Mouse (Mus musculus) limb, embryonic 12.5 days (tissue): ENCODE measurements at regions not wholly inside any gene's neighbourhood (a gene's known extent, or its start where the extent isn't known, plus 50 kb on each side); places are given as distances from the start of the nearest gene placed in this dataset.

Experiments
- ATAC-seq: fragments of 200-750 bp; cut with Nextera tagmentation; 2 replicates; pipeline ENCODE4 v1.8.0; 2017; ENCODE audit warnings: low read depth, moderate TSS enrichment; ENCODE audit not compliant: insufficient number of reproducible peaks, insufficient read depth, low FRiP score, low TSS enrichment
- H3K27ac ChIP-seq: fragments of 300-500 bp; sonication (generic); 2 replicates; pipeline ENCODE4 v1.5.1; 2016; ENCODE audit warnings: mild to moderate bottlenecking, moderate library complexity
- H3K27me3 ChIP-seq: fragments of 300-500 bp; sonication (generic); 2 replicates; pipeline ENCODE4 v1.6.1; 2016; ENCODE audit warnings: mild to moderate bottlenecking, moderate library complexity
- H3K36me3 ChIP-seq: fragments of 300-500 bp; sonication (generic); 2 replicates; pipeline ENCODE4 v1.6.1; 2016; ENCODE audit warnings: mild to moderate bottlenecking, moderate library complexity
- H3K4me1 ChIP-seq: fragments of 300-500 bp; sonication (generic); replicated peaks from 2 replicates; pipeline ENCODE4 v1.6.1; 2016
- H3K4me2 ChIP-seq: fragments of 300-500 bp; sonication (generic); 2 replicates; pipeline ENCODE4 v1.6.1; 2016; ENCODE audit warnings: mild to moderate bottlenecking, moderate library complexity
- H3K4me3 ChIP-seq: fragments of 300-500 bp; sonication (generic); replicated peaks from 2 replicates; pipeline ENCODE4 v1.5.1; 2016; ENCODE audit warnings: mild to moderate bottlenecking
- H3K9ac ChIP-seq: fragments of 300-500 bp; sonication (generic); replicated peaks from 2 replicates; pipeline ENCODE4 v1.6.1; 2016; ENCODE audit warnings: mild to moderate bottlenecking, moderate library complexity
- H3K9me3 ChIP-seq: fragments of 300-500 bp; sonication (generic); 2 replicates; pipeline ENCODE4 v1.6.1; 2016; ENCODE audit warnings: mild to moderate bottlenecking, moderate library complexity
- WGBS: fragments of 180-500 bp; shearing (Covaris S2); methylation state at CpG from one replicate; pipeline ENCODE4 v1.1.7; 2016; 5-methylcytosine and 5-hydroxymethylcytosine counted together

GRCm38 (mm10) chr1:143074999-143075398 lies 565.5 kb upstream of the B3galt2 start:
- no peaks in the 10 kb centered on the region for H3K9me3 ChIP-seq
- H3K9ac ChIP-seq, result no peak overlapping the region
- no peak overlapping the region for H3K4me2 ChIP-seq
- ATAC-seq, result no peak
- H3K4me3 ChIP-seq, result no peak overlapping the region
- no peaks in the 10 kb centered on the region for H3K27me3 ChIP-seq
- no peaks in the 10 kb centered on the region for H3K36me3 ChIP-seq
- no peak overlapping the region for H3K27ac ChIP-seq
- WGBS, result 78% methylated on average over 4 of the region's 4 CpGs
- no peaks in the 10 kb centered on the region for H3K4me1 ChIP-seq

- no peak overlapping the region for H3K9ac ChIP-seq
- H3K4me3 ChIP-seq, result no peak overlapping the region
- ATAC-seq, result no peak
- no peaks in the 10 kb centered on the region for H3K4me1 ChIP-seq
- H3K36me3 ChIP-seq, result no peaks in the 10 kb centered on the region
- 93% methylated on average over 2 of the region's 2 CpGs for WGBS
- H3K4me2 ChIP-seq, result no peak overlapping the region
- H3K27ac ChIP-seq, result no peak overlapping the region
- no peaks in the 10 kb centered on the region for H3K27me3 ChIP-seq
- H3K9me3 ChIP-seq, result no peaks in the 10 kb centered on the region
Observed at GRCm38 (mm10) chr1:143080441-143080840, 560.0 kb upstream of the B3galt2 start.

GRCm38 (mm10) chr1:143096904-143097303 lies 543.6 kb upstream of the B3galt2 start:
- H3K4me1 ChIP-seq, result no peaks in the 10 kb centered on the region
- ATAC-seq, result no peak
- H3K27ac ChIP-seq, result no peak overlapping the region
- H3K36me3 ChIP-seq, result no peaks in the 10 kb centered on the region
- no peak overlapping the region for H3K4me3 ChIP-seq
- H3K27me3 ChIP-seq, result no peaks in the 10 kb centered on the region
- WGBS, result 79% methylated on average over 4 of the region's 4 CpGs
- H3K9me3 ChIP-seq, result no peaks in the 10 kb centered on the region
- H3K9ac ChIP-seq, result no peak overlapping the region
- H3K4me2 ChIP-seq, result no peak overlapping the region

- H3K9ac ChIP-seq, result no peak overlapping the region
- H3K27ac ChIP-seq, result no peak overlapping the region
- ATAC-seq, result no peak
- H3K36me3 ChIP-seq, result no peaks in the 10 kb centered on the region
- H3K4me2 ChIP-seq, result no peak overlapping the region
- H3K4me3 ChIP-seq, result no peak overlapping the region
- no peaks in the 10 kb centered on the region for H3K27me3 ChIP-seq
- H3K9me3 ChIP-seq, result no peaks in the 10 kb centered on the region
- no peaks in the 10 kb centered on the region for H3K4me1 ChIP-seq
Observed at GRCm38 (mm10) chr1:143098307-143098706, 542.2 kb upstream of the B3galt2 start.

GRCm38 (mm10) chr1:143122185-143122584 lies 518.3 kb upstream of the B3galt2 start:
- H3K36me3 ChIP-seq, result no peaks in the 10 kb centered on the region
- H3K4me2 ChIP-seq, result no peak overlapping the region
- no peaks in the 10 kb centered on the region for H3K27me3 ChIP-seq
- no peak overlapping the region for H3K27ac ChIP-seq
- no peaks in the 10 kb centered on the region for H3K9me3 ChIP-seq
- H3K4me1 ChIP-seq, result no peaks in the 10 kb centered on the region
- ATAC-seq, result no peak
- H3K4me3 ChIP-seq, result no peak overlapping the region
- no peak overlapping the region for H3K9ac ChIP-seq

- no peak overlapping the region for H3K27ac ChIP-seq
- H3K4me3 ChIP-seq, result no peak overlapping the region
- no peak overlapping the region for H3K9ac ChIP-seq
- no peaks in the 10 kb centered on the region for H3K27me3 ChIP-seq
- H3K9me3 ChIP-seq, result peaks cover 4% of the 10 kb centered on the region; the same call in 1 of the 2 replicates
- no peaks in the 10 kb centered on the region for H3K36me3 ChIP-seq
- no peaks in the 10 kb centered on the region for H3K4me1 ChIP-seq
- no peak for ATAC-seq
- 81% methylated on average over 1 of the region's 1 CpGs for WGBS
- no peak overlapping the region for H3K4me2 ChIP-seq
Observed at GRCm38 (mm10) chr1:143130257-143130656, 510.2 kb upstream of the B3galt2 start.

- no peak for ATAC-seq
- Histone ChIP-seq H3K27me3 (no peaks in the 10 kb centered on the region), H3K27ac (no peak overlapping the region), H3K4me3 (no peak overlapping the region), H3K36me3 (no peaks in the 10 kb centered on the region), H3K4me2 (no peak overlapping the region), H3K4me1 (no peaks in the 10 kb centered on the region), H3K9me3 (peaks cover 4% of the 10 kb centered on the region; the same call in 1 of the 2 replicates), H3K9ac (no peak overlapping the region)
- 82% methylated on average over 2 of the region's 2 CpGs for WGBS
Observed at GRCm38 (mm10) chr1:143132806-143133205, 507.7 kb upstream of the B3galt2 start.

GRCm38 (mm10) chr1:143145111-143145984 lies 495.1 kb upstream of the B3galt2 start:
- Histone ChIP-seq H3K27ac (no peak overlapping the region), H3K9ac (no peak overlapping the region), H3K9me3 (no peaks in the 10 kb centered on the region), H3K27me3 (no peaks in the 10 kb centered on the region), H3K4me1 (no peaks in the 10 kb centered on the region), H3K4me2 (no peak overlapping the region), H3K36me3 (no peaks in the 10 kb centered on the region), H3K4me3 (no peak overlapping the region)
- WGBS, result 69% methylated on average over 4 of the region's 4 CpGs
- no peak for ATAC-seq

- Histone ChIP-seq H3K9me3 (no peaks in the 10 kb centered on the region), H3K9ac (no peak overlapping the region), H3K4me1 (no peaks in the 10 kb centered on the region), H3K4me2 (no peak overlapping the region), H3K4me3 (no peak overlapping the region), H3K36me3 (no peaks in the 10 kb centered on the region), H3K27ac (no peak overlapping the region), H3K27me3 (no peaks in the 10 kb centered on the region)
- 90% methylated on average over 9 of the region's 9 CpGs for WGBS
- ATAC-seq, result no peak
Observed at GRCm38 (mm10) chr1:143171286-143171685, 469.2 kb upstream of the B3galt2 start.

GRCm38 (mm10) chr1:143173836-143174235 lies 466.6 kb upstream of the B3galt2 start:
- Histone ChIP-seq H3K36me3 (no peaks in the 10 kb centered on the region), H3K27me3 (no peaks in the 10 kb centered on the region), H3K9me3 (no peaks in the 10 kb centered on the region), H3K9ac (no peak overlapping the region), H3K4me2 (no peak overlapping the region), H3K27ac (no peak overlapping the region), H3K4me1 (no peaks in the 10 kb centered on the region), H3K4me3 (no peak overlapping the region)
- no peak for ATAC-seq
- 91% methylated on average over 2 of the region's 2 CpGs for WGBS

- Histone ChIP-seq H3K4me1 (no peaks in the 10 kb centered on the region), H3K27me3 (no peaks in the 10 kb centered on the region), H3K4me2 (no peak overlapping the region), H3K36me3 (no peaks in the 10 kb centered on the region), H3K27ac (no peak overlapping the region), H3K4me3 (no peak overlapping the region), H3K9ac (no peak overlapping the region), H3K9me3 (no peaks in the 10 kb centered on the region)
- no peak for ATAC-seq
- 82% methylated on average over 3 of the region's 3 CpGs for WGBS
Observed at GRCm38 (mm10) chr1:143192167-143192793, 448.2 kb upstream of the B3galt2 start.
